Mouse (Mus musculus) embryonic facial prominence, embryonic 15.5 days (tissue): ENCODE data around the gene Pak6. TPM values are rescaled to one million over a fixed set of nuclear protein-coding genes. Genes with fewer than 3 reads are reported as not detected.

Experiments
- ATAC-seq: fragments of 200-750 bp; cut with Nextera tagmentation; 2 replicates; pipeline ENCODE4 v1.8.0; 2017; ENCODE audit warnings: low read depth, moderate TSS enrichment; ENCODE audit not compliant: insufficient number of reproducible peaks, low FRiP score, low TSS enrichment
- H3K27ac ChIP-seq: fragments of 300-500 bp; sonication (generic); replicated peaks from 2 replicates; pipeline ENCODE4 v1.5.1; 2015; ENCODE audit warnings: mild to moderate bottlenecking, inconsistent platforms
- H3K27me3 ChIP-seq: fragments of 300-500 bp; sonication (generic); 2 replicates; pipeline ENCODE4 v1.6.1; 2015; ENCODE audit warnings: inconsistent platforms
- H3K36me3 ChIP-seq: fragments of 300-500 bp; sonication (generic); 2 replicates; pipeline ENCODE4 v1.6.1; 2015; ENCODE audit warnings: mild to moderate bottlenecking, inconsistent platforms
- H3K4me1 ChIP-seq: fragments of 300-500 bp; sonication (generic); 2 replicates; pipeline ENCODE4 v1.6.1; 2015; ENCODE audit warnings: inconsistent platforms
- H3K4me2 ChIP-seq: fragments of 300-500 bp; sonication (generic); replicated peaks from 2 replicates; pipeline ENCODE4 v1.6.1; 2015; ENCODE audit warnings: mild to moderate bottlenecking, inconsistent platforms
- H3K4me3 ChIP-seq: fragments of 300-500 bp; sonication (generic); replicated peaks from 2 replicates; pipeline ENCODE4 v1.5.1; 2015; ENCODE audit warnings: mild to moderate bottlenecking, inconsistent platforms
- H3K9ac ChIP-seq: fragments of 300-500 bp; sonication (generic); 2 replicates; pipeline ENCODE4 v1.6.1; 2015; ENCODE audit warnings: inconsistent platforms
- H3K9me3 ChIP-seq: fragments of 300-500 bp; sonication (generic); replicated peaks from 2 replicates; pipeline ENCODE4 v1.6.1; 2016; ENCODE audit warnings: inconsistent platforms
- WGBS: fragments of 180-500 bp; shearing (Covaris S2); methylation state at CpG from one replicate; pipeline ENCODE4 v1.1.7; 2015; 5-methylcytosine and 5-hydroxymethylcytosine counted together
- polyA plus RNA-seq: library from polyadenylated mRNA; unstranded; fragments of >200 nt; fragmentation: Nextera tagmentation; extraction: Ambion mirVana; gene quantifications from 2 replicates; pipeline ENCODE4 v1.2.1, GENCODE M21; 2015

The Pak6 gene
- polyA plus RNA-seq: 8.5 TPM in 2 replicates

DNA sequence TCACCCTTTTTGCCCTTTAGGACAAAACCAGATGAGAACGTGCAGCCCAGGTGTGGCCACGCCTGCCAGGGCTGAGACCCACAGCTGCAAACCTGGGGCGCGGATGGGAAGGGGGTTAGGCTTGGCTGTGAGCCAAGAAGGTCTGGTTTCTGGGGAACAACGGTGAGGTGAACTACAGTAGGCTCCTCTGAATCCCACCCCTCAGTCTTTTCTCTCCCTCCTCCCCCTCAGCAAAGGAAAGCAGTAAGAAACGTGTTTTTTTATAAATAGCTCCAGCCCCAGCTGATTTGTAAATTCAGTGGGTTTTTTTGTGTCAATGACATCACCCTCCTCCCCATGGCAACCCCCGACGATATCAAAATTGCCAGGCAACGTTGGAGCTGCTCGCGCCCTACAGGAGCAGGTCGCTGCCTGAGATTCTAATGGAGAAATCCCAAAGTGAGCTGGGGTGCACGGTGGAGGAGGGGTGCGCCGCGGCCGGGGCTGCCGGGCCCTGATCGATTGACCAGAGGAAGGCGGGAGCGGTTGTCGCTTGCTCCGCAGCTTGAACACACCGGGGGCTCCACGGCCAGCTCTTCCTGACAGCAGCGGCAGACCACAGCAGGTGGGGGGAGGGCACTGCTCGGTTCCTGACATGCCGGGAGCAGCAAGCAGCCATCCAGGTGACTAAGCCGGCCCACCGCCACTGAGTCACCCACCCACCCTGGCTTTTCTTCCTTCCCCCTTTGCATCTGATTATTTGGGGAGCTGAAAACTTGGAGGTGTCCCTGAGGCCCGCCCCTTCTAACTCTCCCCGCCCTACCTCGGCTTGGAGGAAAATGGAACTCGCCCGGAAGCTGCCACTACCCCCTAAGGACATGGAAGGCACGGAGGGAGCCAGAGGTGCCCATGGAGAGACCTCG, at the start of gene Pak6:
TSS of gene Pak6 (plus strand) at position 402 of the 902 bp plus-strand sequence.
- peak within 1 kb of the TSS; percentile 34; the same call in 1 of the 2 replicates for H3K27ac ChIP-seq
- H3K36me3 ChIP-seq: no peaks in the 10 kb centered on the region
- H3K9ac ChIP-seq: no peak within 1 kb of the TSS
- 0 out of 2 replicates have a peak, but pooled peaks have one; percentile 19 for ATAC-seq
- H3K4me1 ChIP-seq: peaks cover 30% of the 10 kb centered on the region
- H3K4me3 ChIP-seq: peak within 1 kb of the TSS; percentile 37
- H3K9me3 ChIP-seq: no peaks in the 10 kb centered on the region
- H3K4me2 ChIP-seq: peak within 1 kb of the TSS; percentile 54
- peaks cover 17% of the 10 kb centered on the region for H3K27me3 ChIP-seq
- 1% methylated on average over 37 of the region's 37 CpGs for WGBS

DNA sequence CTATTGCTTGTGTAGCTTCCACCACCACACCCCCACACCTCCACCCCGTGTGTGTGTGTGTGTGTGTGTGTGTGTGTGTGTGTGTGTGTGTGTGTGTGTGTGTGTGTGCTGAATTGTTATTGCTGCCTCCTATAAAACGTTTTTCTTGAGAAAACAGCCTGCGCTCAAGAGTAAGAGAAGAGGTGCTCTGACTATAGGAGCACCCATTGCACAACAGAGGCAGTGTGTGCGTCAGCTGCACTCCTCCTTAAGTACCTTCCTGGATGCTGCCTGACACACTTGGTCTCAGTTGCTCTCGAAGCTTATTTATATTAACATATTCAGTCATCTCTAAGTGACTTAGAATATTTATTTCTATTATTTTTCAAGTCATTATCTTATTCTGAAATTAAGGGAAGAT, 45.1 kb upstream of the Pak6 start:
- no peak for ATAC-seq
- no peaks in the 10 kb centered on the region for H3K9me3 ChIP-seq
- peaks cover 82% of the 10 kb centered on the region for H3K36me3 ChIP-seq
- no peaks in the 10 kb centered on the region for H3K4me1 ChIP-seq
- H3K4me3 ChIP-seq: no peak overlapping the region
- H3K9ac ChIP-seq: no peak overlapping the region
- WGBS: 88% methylated on average over 5 of the region's 5 CpGs
- no peak overlapping the region for H3K4me2 ChIP-seq
- no peak overlapping the region for H3K27ac ChIP-seq
- H3K27me3 ChIP-seq: no peaks in the 10 kb centered on the region

DNA sequence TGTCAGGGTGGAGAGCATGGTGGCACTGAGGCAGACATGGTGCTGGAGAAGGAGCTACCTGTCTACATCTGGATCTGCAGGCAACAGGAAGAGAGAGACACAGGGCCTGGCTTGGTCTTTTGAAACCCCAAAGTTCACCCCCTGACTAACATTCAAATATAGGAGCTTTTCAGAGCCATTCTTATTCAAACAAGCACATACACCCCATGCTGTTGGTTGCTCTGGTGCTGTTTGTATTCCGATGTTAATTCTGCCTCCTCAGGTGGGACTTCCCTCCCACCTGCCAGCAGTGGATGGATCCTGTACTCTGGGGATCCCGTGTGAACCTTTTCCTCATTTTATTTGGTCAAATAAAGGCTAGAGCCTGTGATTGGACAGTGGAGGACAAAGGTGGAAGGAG, 43.0 kb upstream of the Pak6 start:
- no peaks in the 10 kb centered on the region for H3K4me1 ChIP-seq
- H3K36me3 ChIP-seq: peaks cover 73% of the 10 kb centered on the region
- no peak overlapping the region for H3K27ac ChIP-seq
- H3K4me3 ChIP-seq: no peak overlapping the region
- no peaks in the 10 kb centered on the region for H3K27me3 ChIP-seq
- ATAC-seq: no peak
- H3K4me2 ChIP-seq: no peak overlapping the region
- H3K9me3 ChIP-seq: no peaks in the 10 kb centered on the region
- WGBS: 80% methylated on average over 2 of the region's 2 CpGs
- no peak overlapping the region for H3K9ac ChIP-seq

DNA sequence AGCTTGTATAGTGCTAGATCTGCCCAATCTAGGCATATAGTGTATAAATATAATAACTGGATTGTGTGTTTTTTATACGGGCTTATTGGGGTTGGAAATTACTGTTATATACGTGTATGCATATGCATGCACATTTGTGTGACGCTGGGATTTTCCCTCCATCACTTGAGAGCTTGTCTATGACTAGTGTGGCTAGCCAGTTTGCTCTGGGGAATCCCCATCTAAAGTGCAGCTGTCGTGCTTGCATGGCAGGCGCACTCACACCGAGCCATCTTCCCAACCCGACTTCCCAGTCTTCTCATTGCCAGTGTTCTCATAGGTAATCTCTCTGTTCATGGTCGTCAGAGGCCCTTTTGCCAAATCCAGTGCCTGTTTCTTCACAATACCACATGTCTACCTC, 42.5 kb upstream of the Pak6 start:
- 85% methylated on average over 8 of the region's 8 CpGs for WGBS

DNA sequence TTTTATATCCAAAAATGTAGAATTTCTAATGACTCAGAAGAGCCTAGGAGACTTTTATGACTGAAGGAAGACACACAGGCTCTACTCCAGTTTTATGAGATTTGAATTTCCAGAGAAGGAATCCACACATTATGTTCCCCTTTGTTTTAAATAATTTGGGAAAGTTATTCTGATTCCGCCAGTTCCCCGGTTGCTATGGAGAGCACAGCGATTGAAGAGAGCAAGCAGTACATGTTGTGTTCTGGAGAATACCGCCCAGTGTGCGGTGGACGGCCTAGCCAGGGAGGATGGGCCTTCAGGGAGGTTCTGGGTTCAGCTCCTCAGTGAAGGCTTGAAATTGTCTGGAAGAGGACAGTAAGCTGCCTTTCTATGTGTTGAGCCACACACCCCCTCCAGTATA, 33.8 kb upstream of the Pak6 start:
- Histone ChIP-seq H3K9me3 (no peaks in the 10 kb centered on the region), H3K9ac (no peak overlapping the region), H3K4me2 (no peak overlapping the region), H3K4me1 (no peaks in the 10 kb centered on the region), H3K27me3 (no peaks in the 10 kb centered on the region), H3K27ac (no peak overlapping the region), H3K4me3 (no peak overlapping the region), H3K36me3 (peaks cover 68% of the 10 kb centered on the region)
- no peak for ATAC-seq
- 94% methylated on average over 6 of the region's 6 CpGs for WGBS

More for the DNA sequence above, 42.5 kb upstream of the Pak6 start:
- Histone ChIP-seq H3K27me3 (no peaks in the 10 kb centered on the region), H3K4me3 (no peak overlapping the region), H3K4me2 (no peak overlapping the region), H3K9ac (no peak overlapping the region), H3K9me3 (no peaks in the 10 kb centered on the region), H3K36me3 (peaks cover 68% of the 10 kb centered on the region), H3K27ac (no peak overlapping the region), H3K4me1 (no peaks in the 10 kb centered on the region)
- ATAC-seq: no peak

DNA sequence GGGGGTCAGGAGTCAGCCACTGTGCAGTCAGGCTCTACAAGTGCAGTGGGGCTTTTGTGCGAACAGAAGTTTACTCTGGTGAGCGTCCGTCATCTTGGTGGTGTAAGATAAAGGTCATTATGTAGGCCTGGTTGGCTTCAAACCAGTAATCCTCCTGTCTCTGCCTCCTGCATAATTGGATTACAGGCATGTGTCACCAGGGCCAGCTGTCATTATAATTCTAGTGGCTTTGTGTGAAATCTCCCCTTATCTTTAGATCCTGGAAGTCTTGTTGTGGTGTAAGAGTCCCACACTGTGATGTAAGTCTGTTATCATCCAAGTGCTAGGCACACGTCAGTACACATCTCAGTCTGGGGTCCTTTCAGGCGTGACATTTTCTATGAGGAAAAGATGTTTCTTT, 29.7 kb upstream of the Pak6 start:
- Histone ChIP-seq H3K4me2 (no peak overlapping the region), H3K27me3 (no peaks in the 10 kb centered on the region), H3K4me3 (no peak overlapping the region), H3K36me3 (peaks cover 68% of the 10 kb centered on the region), H3K9ac (no peak overlapping the region), H3K4me1 (no peaks in the 10 kb centered on the region), H3K27ac (no peak overlapping the region), H3K9me3 (no peaks in the 10 kb centered on the region)
- 85% methylated on average over 5 of the region's 5 CpGs for WGBS
- no peak for ATAC-seq

DNA sequence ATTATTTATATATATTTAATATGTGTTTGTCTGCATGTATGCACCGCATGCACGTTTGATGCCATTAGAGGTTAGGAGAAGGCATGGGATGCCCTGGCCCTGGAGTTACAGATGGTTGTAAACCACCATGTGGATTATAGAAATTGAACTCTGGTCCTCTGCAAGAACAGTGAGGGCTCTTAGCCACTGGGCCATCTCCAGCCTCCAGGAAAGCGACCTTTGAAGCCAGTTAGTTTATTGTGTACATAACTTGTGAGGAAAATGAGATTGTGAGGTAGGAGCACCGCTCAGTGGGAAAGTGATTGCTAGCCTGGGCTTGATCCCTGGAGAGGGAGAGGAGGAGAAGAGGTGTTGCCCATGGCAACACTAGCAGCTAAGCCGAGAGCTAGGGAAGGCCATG, 25.8 kb upstream of the Pak6 start:
- Histone ChIP-seq H3K9ac (no peak overlapping the region), H3K4me2 (no peak overlapping the region), H3K4me3 (no peak overlapping the region), H3K36me3 (peaks cover 69% of the 10 kb centered on the region), H3K27ac (no peak overlapping the region), H3K9me3 (no peaks in the 10 kb centered on the region), H3K27me3 (no peaks in the 10 kb centered on the region), H3K4me1 (no peaks in the 10 kb centered on the region)
- 79% methylated on average over 5 of the region's 5 CpGs for WGBS
- no peak for ATAC-seq

DNA sequence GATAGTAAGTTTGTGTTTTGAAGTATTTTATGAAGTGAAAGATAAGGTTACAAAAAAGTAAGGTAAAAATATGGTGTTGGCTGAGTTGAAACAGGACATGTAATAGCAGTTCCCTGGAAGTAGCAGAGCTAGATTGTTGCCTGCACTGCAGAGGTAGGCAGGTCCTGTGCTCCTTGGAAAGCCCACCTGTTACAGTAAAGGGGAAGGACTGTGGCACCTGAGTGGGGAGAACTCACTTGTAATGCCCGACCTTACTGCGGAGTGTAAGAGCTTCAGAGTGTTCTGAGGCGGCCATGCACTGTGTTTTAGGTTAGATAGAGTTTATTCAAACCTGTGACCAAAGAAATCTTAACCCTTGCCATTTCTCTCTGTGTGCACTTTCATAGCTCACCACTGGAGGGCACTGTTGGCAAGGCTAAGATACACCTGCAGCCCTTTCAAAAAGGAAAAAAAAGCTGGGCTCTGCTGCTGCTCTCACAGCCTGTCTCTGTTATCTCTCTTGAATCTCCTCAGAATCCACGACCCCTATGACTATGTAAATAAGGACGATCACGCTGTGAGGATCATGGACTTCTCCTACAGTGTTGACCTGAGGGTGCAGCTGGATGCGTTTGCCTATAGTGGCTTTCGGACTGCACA, 25.1 kb upstream of the Pak6 start:
- Histone ChIP-seq H3K9ac (no peak overlapping the region), H3K4me1 (no peaks in the 10 kb centered on the region), H3K4me3 (no peak overlapping the region), H3K36me3 (peaks cover 68% of the 10 kb centered on the region), H3K27me3 (no peaks in the 10 kb centered on the region), H3K27ac (no peak overlapping the region), H3K9me3 (no peaks in the 10 kb centered on the region), H3K4me2 (no peak overlapping the region)
- 42% methylated on average over 8 of the region's 8 CpGs for WGBS
- ATAC-seq: no peak

DNA sequence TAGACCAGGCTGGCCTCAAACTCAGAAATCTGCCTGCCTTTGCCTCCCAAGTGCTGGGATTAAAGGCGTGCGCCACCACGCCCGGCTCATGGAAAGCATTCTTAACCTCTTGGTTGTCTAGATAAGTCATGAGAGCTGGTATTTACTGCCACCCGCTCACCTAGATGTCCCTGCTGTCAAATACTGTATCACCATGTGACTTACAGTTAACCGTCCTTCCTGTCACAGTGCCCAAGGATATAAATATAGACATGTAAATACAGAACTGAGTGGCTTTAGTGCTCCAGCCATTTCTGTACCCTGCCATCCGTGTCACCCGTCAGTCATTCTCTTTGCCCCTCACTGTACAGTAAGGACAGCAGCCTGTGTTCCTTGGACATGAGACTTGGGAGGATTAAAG, 24.4 kb upstream of the Pak6 start:
- 91% methylated on average over 8 of the region's 8 CpGs for WGBS
- no peak overlapping the region for H3K9ac ChIP-seq
- no peaks in the 10 kb centered on the region for H3K9me3 ChIP-seq
- peaks cover 62% of the 10 kb centered on the region for H3K36me3 ChIP-seq
- no peak overlapping the region for H3K27ac ChIP-seq
- no peak overlapping the region for H3K4me2 ChIP-seq
- no peak overlapping the region for H3K4me3 ChIP-seq
- no peak for ATAC-seq
- no peaks in the 10 kb centered on the region for H3K4me1 ChIP-seq
- H3K27me3 ChIP-seq: no peaks in the 10 kb centered on the region

DNA sequence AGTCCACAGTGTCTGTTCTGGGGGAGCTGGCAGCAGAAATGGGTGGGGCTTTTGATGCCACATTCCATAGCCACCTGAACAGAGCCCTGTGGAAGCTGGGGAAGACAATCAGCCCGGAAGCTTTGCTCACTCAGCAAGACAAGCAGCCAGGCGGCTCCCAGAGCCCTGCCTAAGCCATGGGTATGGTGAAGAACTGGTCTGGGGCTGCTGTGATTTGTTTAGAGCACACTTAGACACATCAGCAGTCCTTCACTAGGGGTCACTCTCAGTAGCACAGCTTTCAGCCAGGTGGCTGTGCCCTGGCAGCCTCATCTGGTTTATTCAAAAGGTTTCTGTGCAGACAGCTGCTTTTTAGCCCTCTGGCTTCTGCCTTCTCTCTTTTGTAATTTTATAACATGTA, 22.0 kb upstream of the Pak6 start:
- ATAC-seq: no peak
- no peaks in the 10 kb centered on the region for H3K9me3 ChIP-seq
- no peak overlapping the region for H3K4me3 ChIP-seq
- no peaks in the 10 kb centered on the region for H3K27me3 ChIP-seq
- no peaks in the 10 kb centered on the region for H3K4me1 ChIP-seq
- WGBS: 38% methylated on average over 2 of the region's 2 CpGs
- H3K4me2 ChIP-seq: no peak overlapping the region
- no peak overlapping the region for H3K27ac ChIP-seq
- no peak overlapping the region for H3K9ac ChIP-seq
- peaks cover 47% of the 10 kb centered on the region for H3K36me3 ChIP-seq

DNA sequence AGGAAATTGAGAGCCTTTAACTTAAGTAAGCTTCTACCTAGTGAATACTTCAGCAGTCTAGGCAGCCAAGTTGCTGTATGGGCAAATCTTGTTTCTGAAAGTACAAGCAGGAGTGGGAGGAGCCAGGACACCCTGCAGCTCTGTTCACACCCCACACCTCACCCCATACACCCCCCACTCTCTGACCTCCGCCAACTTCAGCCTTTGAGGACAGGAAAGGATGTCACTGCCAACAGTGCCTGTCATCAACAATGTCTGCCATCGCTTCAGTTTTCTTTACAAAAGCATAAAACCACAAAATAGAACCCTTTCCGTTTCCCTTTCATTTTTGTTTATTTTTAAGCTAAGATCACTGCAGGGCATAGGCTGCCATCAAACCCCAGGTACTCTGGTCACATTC, 20.7 kb upstream of the Pak6 start:
- H3K9ac ChIP-seq: no peak overlapping the region
- no peaks in the 10 kb centered on the region for H3K9me3 ChIP-seq
- no peak overlapping the region for H3K4me3 ChIP-seq
- 43% methylated on average over 3 of the region's 3 CpGs for WGBS
- peaks cover 41% of the 10 kb centered on the region for H3K36me3 ChIP-seq
- ATAC-seq: no peak
- no peak overlapping the region for H3K27ac ChIP-seq
- no peak overlapping the region for H3K4me2 ChIP-seq
- H3K4me1 ChIP-seq: no peaks in the 10 kb centered on the region
- no peaks in the 10 kb centered on the region for H3K27me3 ChIP-seq
